Mouse (Mus musculus): ENCODE results near the gene Cdk9.

GRCm38 (mm10) chr2:32661509-32662107, 51.3 kb downstream of the Cdk9 start:
- no peak for TF ChIP-seq CTCF (IDR thresholded peaks at IDR 0.05; ENCODE audit: low read depth, low read length)
- TF ChIP-seq TAL1 (conservative IDR thresholded peaks at IDR 0.05; ENCODE audit: low read depth, low read length): no peak
- TF ChIP-seq POLR2AphosphoS5 (IDR thresholded peaks at IDR 0.05; ENCODE audit: insufficient replicate concordance, low read depth, low read length): no peak
- no peak for TF ChIP-seq GATA2 (IDR thresholded peaks at IDR 0.05; ENCODE audit: borderline replicate concordance, low read depth, low read length)
- TF ChIP-seq GATA1 (IDR thresholded peaks at IDR 0.05; ENCODE audit: borderline replicate concordance, low read length): no peak

All from G1E (cell line).